Mouse (Mus musculus) megakaryocyte, adult 5-6 weeks (primary cell): ENCODE measurements around the gene Cblb. TPM values are rescaled to one million over a fixed set of nuclear protein-coding genes. Genes with fewer than 3 reads are reported as not detected.

ENCODE experiments used
- ATAC-seq: 2 replicates; pipeline ENCODE4 v1.8.0; 2016; ENCODE audit warnings: mild to moderate bottlenecking, inconsistent platforms; ENCODE audit not compliant: poor library complexity, severe bottlenecking
- total RNA-seq, 2 experiments: library from RNA; stranded (forward) in 1 of 2; stranded (reverse) in 1 of 2; fragments of 153-499, 151-499 nt in 1 of 2; fragments of 221-1000, 200-1000 nt in 1 of 2; gene quantifications; 2 replicates each; pipeline versions ENCODE4 v1.2.3 to v1.2.4; 2015 to 2017

Cblb gene
- total RNA-seq (2015) (21.0 and 24.3 TPM in 2 replicates), total RNA-seq (2017) (8.8 and 13.5 TPM in 2 replicates)

- ATAC-seq = peak; percentile 89
These were observed at the start of gene Cblb for GRCm38 (mm10) chr16:52031091-52031689. Gene Cblb, plus strand, starts transcription at chr16:52031225.

- no peak for ATAC-seq
These were observed 45.6 kb upstream of the Cblb start for GRCm38 (mm10) chr16:51985436-51985835.

DNA sequence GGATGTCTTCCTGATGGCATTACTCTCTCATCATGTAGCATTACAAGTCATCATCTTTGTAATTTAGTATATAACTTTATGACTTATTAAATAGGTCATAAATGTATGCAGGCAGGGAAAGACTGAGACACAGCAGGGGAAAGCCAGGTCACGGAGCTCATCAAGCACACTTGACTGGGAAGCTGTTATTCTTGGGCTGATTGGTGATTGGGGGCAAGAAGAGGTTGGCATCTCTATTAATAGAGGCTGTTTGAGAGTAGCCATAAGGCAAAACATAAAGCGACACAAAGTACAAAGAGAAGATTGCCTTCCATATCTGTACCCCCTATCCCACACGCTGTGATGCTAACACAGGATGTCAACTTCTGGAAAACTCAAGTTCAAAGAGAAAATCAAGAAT lies 44.8 kb upstream of the Cblb start:
- no peak for ATAC-seq

DNA sequence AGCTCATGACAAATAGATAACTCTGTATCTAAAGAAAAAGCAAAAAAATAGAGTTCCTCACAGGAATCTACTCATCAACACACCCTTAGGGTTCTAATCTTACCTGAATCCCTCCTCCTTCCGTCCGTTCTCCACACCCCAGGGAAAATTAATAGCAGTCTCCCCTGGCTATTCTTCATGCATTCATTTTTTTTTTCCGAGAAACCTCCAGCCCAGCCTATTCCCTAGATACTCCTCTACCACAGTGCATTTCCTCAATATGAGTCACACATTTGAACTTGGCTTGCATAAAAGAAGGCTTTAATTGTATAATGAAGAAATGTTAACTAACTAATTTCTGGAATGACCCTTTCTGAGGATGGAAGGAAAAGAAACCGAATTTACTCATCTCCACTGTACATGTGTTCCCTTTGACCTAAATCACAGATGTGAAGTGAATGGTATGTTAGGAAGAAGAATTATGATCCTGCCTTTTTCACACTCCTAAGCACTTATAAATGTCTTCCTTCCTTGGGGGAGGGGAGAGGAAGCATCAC lies 43.9 kb upstream of the Cblb start:
- no peak for ATAC-seq

- ATAC-seq = no peak
These were observed 43.0 kb upstream of the Cblb start for GRCm38 (mm10) chr16:51988027-51988426.

DNA sequence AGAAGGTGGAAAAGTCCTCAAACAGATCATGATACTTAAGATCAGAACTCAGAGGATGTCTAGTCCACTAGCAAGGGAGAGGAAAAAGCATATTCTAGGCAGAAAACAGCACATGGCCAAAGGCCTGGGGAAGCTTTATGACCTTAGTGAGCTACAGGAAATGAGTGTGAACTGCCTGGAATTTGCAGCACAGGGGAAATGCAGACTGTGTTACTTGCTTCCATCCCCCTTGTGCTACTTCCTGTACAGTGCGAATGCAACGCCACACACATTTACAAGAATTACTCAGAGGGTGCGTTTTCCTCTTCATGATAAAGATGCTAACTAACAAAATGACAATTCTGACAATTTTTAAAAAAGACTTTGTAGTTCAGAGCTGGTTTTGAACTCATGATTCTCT lies 41.8 kb upstream of the Cblb start:
- ATAC-seq = no peak

DNA sequence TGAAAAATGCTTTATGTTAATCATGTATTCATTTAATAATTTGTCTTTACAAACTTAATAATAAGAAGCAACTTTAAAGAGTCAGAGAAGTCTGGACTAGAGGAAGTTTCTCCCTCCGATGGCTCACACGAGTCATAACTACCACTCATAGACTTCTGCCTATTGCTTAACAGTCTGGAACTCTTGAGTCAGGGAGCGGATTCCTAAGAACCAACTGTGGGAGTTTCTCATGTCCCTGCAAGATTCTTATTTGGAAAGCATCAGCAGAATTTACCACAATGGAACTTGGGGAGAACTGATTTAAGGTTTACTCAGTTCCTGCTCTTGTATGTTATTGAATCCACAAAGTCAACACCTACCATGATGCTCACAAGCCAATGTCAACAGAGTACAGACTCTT lies 31.0 kb upstream of the Cblb start:
- no peak for ATAC-seq

GRCm38 (mm10) chr16:52000801-52001200 lies 30.2 kb upstream of the Cblb start:
- ATAC-seq = no peak

DNA sequence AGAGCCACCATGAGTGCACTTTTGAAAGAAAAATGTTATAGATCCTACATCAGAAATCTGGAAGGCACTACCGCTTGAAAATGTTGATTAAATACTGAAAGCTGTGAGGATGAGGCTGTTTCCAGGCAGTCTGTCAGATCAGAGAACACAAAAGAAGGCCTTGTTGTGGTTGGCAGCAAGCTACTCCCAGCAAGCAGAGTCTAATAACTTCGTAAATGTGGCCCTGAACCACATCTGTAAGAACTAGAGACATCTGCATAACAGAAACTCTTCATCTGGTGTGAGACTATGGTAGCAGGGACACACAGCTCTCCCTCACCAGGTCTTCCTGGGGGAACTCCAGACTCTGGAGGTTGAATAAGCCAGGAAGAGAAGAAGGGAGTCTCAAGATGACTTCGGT lies 24.0 kb upstream of the Cblb start:
- ATAC-seq = no peak

GRCm38 (mm10) chr16:52008471-52008870 lies 22.6 kb upstream of the Cblb start:
- ATAC-seq = no peak

GRCm38 (mm10) chr16:52009421-52009820 lies 21.6 kb upstream of the Cblb start:
- no peak for ATAC-seq

GRCm38 (mm10) chr16:52012984-52013383 lies 18.0 kb upstream of the Cblb start:
- ATAC-seq = no peak

DNA sequence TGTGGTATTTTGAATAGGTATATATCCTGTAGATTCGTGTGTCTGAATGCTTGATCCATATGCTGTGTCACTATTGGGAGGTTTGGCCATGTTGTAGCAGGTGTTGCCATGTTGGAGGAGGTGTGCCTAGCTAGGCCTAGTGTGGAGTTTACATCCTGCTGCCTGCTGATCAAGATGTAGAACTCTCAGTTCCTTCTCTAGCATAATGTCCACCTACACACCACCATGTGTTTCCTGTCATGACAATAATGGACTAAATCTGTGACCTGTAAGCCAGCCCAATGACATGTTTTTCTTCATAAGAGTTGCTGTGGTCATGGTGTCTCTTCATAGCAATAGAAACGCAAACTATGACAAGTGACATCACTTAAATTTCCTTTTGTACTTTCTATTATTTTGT lies 17.2 kb upstream of the Cblb start:
- no peak for ATAC-seq

- ATAC-seq = no peak
These were observed 7.6 kb upstream of the Cblb start for GRCm38 (mm10) chr16:52023417-52023816.

- no peak for ATAC-seq
These were observed 3.7 kb upstream of the Cblb start for GRCm38 (mm10) chr16:52027326-52027725.

DNA sequence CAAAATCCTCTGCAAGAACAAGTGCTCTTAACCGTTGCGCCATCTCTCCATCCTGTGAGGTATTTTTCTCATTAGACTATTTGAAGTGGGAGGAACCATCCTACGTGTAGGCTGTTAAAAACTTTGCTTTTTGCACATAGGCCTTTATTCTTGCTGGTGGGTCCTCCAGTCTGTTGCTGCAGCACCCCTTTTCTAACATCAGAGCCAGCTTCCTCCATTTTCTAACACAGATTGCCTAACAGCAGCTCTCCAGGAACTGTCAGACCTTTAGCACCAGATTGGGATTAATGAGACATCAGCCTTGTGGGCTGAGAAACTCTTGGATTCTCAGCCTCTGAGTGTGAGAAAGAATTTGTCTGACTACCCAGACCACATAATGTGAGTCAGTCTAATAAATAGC lies 2.0 kb upstream of the Cblb start:
- no peak for ATAC-seq

GRCm38 (mm10) chr16:52031712-52032251 lies 757 bp downstream of the Cblb start:
- ATAC-seq = peak; percentile 34

GRCm38 (mm10) chr16:52032376-52033330 lies 1.6 kb downstream of the Cblb start:
- ATAC-seq = no peak

DNA sequence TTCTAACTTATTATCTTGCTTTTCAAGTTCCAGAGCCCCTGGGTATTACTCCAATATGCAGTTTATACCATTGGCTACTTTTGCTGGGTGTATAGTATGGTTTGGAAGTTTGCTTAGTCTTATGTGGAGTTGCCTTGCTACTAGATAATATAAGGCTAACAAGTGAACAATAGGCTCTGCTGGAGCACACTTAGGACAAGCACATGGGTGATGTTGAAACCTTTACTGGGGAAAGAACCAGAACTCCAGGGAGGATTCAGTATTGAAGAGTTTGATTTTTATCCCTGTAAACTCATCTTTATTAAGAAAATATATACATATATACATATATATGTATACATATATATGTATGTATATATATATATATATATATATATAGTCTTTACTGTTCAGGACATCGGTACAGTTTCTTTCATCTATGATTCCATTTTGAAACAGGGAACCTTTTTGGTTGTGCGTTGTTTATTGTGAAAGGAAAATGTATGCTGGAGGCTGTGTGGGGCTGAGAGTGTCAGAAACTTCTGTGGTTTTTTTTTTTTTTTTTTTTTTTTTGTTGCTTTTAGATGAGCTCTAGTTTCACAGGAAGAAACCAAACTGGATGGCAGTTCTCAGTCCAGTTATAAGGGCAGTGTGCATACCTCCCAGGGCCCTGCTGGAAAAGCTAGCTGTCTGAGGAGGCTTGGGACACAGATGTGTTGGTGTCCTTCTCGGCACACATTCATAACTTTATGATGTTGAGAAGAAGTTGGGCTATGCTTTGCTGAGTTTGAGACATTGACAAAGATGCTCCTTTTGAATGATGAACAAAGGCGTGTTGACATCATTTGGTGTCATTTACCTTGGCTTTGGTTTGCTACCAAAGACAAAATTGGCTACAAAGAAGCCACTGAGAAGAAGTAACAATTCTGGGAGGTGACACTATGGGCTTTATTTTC lies 2.6 kb downstream of the Cblb start:
- no peak for ATAC-seq

DNA sequence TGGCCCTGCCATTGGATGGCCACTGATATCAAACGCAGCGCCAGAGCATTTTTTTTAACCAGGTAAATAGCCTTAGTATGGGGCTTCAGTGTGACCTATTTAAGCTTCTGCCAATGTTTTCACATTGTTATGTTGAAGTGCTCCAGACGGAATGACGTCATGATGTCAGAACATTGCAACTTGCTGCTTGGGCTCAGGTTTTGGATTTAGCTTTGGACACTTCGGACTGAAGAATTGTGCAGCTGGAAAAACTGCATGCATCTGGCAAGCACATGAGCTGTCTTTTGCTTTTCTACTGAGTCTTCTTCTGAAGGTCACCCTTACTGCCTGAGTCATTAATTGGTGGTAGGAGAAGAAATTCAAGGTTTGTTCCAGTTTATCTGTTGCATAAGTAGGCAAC lies 3.3 kb downstream of the Cblb start:
- ATAC-seq = no peak

DNA sequence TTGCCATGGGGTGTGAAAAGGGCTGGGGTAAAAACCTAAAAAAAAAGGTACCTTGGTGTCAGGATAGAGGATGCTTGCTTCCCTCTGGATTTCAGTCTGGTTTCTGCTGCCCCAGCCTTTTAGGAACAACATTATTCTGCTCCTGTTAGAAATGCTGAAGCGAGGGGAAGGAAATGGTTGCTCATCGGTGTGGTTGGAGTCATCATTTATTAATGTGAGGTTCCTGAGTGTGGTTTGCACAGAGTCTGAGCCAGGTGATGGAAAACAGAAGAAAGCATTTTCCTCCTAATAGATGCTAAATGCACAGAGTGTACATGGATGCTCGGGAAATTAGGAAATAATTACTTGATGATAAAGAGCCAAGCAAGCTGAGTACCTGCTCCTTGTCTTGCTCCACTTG lies 5.3 kb downstream of the Cblb start:
- ATAC-seq = no peak
